Mouse (Mus musculus) fibroblast of lung, adult 2 months (primary cell): ENCODE measurements around the gene Chrne.
"Not testable (repeated sequence)": the region's sequence is repeated elsewhere in the genome, so short reads cannot be mapped to it uniquely, and the experiment has no call there.

Experiments
- DNase-seq: peaks from one replicate; pipeline ENCODE4 v3.0.0-alpha.2; 2011; ENCODE audit warnings: low read depth

The Chrne gene

DNA sequence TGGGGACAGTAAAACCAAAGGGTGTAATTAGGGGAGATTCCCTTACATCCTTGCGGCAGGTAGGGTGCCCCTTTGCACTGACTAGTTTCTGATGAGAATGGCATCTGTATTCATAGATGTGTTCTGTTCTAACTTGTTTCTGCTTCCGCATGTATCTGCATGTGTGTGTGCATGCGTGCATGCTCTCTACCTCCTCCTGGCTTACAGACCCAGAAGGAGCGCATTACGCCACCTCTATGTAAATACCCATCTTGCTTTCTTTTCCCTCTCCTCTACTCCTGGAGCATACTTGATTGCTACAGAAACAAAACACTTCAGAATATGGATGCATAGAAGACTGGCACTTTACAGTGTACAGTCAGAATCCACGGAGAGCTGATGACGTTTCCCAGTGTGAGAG, 35.2 kb downstream of the Chrne start:
- DNase-seq: no peak

DNA sequence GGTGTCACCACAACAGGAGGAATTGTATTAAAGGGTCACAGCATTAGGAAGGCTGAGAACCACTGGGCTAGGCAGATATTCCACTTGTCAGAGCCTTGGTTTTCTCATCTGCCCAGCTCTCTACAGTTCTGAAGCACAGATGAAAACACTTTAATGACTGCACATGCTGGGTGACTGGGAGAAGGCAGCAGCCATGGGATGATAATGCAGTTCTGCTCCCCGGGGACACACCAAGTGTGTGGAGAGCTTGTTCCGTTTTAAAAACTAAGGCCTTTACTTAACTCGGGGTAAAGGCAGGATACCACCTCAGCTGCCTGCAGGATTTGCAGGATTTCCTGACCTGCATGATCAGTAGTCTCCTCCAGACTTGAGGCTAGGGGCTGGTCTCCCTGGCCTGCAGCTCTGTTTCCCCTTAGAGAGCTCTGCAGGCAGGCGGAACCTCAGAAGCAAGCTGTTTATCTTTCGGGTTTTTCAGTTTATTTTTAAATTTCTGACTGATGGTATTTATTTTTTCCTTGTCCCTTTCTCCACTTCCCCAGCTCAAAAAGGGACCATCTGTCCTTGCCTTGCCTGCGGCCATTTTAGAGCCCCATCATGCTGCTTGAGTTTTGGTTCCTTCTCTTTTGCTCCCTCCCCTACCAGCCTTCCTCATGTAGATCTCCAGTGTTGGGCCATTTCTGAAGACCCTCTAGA, 35.8 kb downstream of the Chrne start:
- DNase-seq: no peak

DNA sequence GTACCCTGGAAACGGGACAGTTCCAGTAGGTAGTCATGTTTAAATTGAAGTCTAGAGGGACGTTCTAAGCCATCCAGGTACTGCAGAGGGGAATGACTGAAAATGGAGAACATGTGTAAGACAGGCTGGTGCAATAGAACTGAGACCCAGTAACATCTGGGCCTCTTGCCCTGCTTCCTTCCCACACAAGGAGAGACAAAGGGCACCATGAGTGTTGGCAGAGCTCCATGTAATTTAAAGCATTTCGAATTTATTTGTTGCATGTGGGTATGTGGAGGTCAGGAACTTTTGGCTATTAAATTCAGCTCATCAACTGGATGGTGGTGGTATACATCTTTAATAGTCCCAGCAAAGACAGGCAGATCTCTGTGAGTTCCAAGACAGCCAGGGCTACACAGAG, 36.8 kb downstream of the Chrne start:
- no peak for DNase-seq

DNA sequence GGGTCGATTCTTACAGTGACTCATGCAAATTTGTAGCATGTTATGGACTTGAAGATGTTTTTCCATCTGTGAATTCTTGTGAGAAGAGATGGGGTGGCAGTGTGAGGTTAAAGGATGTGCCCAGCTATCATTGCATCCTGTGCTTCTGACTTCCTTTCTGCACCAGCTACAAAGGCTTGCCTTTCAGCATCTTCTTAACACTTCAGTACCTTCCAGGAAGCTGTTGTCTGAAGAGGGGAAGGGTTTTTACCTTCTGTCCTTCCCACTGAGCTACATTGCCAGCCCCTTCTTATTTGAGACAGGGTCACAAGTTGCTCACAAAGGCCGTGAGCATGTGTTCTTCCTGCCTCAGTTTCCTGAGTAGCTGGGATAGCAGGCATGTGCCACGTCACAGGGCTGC, 38.1 kb downstream of the Chrne start:
- no peak for DNase-seq

DNA sequence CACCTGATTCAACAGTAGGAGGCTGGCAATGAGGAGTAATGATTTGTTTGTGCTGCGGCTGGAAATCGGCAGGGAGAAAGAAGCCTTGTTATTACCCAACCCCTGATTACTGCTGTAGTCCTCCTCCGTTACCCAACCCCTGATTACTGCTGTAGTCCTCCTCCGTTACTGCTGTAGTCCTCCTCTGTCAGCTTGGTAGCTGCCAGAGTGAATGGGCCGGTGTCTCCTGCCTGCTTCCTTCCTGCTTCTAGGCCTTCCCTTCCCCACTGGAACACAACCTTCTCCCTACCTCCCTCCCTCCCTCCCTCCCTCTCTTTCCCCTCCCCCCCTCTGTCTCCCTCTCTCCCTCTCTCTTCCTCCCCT, 38.7 kb downstream of the Chrne start:
- DNase-seq: no peak

DNA sequence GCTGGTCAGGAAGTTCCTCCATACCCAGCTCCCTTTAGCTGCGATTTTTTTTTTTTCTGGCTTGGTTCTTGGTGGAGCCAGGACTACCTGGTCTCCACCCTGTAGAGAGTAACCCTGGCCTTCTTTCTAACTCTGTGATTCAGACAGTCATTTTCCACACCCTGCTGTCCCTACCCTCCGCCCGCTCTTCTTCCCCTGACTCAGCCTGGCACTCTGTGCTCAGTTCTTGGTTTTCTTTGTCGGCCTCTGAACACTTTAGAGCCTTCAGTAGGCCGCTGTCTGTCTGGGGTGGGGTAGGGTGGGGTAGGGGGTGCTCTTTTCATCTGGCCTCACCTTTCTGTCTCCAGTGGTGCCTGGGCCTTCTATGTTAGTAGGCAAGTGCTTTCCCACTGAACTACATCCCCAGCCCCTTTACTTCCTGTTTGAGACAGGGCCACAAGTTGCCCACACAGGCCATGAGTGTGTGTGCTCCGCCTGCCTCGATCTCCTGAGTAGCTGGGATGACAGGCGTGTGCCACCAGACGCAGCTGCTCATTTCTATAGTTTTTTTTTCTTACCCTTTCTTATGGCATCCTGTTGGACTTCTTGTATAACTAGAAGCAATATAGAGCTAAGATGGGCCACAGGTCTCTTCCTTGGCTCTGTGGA, 39.2 kb downstream of the Chrne start:
- DNase-seq: no peak

DNA sequence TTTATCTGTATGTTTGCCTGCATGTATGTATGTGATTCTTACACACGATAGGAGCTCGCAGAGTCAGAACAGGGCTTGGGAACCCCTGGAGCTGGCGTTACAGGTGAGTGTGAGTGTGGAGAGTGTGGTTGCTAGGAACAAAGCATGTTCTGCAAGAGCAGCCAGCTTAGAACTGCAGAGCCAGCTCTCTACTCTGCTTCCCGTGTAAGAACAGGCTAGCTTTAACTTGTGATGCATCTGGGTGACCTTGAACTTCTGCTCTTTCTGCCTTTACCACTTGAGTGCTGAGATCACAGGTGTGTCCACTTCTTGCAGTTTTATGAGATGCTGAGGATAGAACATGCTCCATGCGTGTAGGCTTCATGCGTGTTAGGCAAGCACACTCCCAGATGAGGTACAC, 40.1 kb downstream of the Chrne start:
- no peak for DNase-seq

DNA sequence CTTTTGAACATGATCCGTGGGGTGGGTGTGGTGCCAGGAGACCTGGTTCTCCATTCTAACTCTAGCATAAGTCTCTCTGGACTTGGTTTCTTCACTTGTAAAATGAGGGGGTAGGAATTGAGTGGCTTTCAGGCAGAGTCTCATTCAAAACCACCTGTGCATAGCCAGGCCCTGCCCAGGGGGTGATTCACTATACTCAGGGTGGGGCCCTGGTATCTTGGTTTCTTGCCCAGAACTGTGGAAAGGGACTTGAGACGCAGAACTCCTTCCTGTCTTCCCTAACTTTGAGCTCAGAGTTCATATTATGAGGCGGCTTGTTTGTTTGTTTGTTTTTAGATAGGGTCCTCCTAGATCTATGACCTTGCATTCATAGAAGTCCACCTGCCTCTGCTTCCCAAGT, 41.8 kb downstream of the Chrne start:
- DNase-seq: no peak

DNA sequence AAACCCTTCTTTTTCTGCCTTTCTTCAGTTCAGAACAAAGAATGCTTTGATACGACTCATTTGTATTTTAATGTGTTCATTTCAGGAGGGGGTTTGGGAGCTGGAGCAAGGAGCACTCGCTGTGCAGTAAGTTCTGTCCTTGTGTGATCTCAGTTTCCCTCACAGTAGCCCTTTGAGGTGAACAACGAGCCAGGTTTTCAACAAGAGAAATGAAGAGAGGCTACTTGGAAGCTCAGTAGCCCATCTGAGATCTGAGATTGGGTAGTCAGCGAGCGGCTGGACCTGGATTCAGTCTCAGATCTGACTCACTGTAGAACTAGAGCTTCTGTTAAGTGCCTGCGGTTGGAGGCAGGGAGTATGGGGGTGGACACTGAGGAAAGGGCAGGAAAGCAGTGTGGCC, 45.1 kb downstream of the Chrne start:
- peak; percentile 71 for DNase-seq

DNA sequence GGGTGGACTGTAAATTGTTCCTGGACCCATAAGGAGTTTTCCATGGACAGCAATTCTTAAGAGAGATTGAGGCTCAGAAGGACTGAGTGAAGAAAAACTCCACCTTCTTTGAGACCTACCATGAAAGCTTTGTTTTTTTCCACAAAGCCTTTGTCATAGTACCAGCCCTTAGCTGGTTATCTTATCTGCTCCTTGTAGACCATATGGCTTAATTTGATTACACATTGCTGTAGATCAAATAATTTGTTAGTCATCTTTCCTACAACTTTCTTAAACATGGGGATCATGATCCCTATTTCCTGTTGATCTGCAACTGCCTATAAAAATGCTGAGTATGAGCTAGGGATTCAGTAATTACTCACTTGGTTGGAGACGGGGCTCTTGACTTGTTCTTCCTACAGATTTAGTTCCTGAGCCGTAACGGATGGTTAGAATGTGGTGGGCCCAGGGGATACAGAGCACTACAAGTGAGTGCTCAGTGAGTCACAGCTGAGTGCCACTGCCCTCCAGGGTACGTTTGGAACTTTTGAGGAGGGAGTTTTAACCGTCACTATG, 46.6 kb downstream of the Chrne start:
- DNase-seq: no peak

DNA sequence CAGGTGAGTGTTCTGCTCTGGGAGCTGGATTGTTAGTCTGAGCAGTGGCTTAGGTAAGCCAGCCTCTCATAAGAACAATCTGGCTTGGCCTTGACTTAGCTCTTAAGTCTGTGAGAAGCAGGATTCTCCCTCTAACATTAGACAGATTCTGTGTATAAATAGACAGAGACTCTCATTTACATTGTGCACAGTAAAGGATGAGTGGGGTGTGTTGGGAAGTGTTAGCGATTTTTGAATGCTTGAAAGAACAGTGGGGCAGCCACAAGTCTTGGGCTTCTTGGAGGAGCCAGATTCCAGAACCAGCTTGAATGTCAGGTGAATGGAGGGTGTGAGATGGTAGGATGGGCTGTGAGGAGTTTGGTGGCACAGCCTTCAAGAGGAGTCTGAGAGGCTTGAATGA, 47.4 kb downstream of the Chrne start:
- no peak for DNase-seq

DNA sequence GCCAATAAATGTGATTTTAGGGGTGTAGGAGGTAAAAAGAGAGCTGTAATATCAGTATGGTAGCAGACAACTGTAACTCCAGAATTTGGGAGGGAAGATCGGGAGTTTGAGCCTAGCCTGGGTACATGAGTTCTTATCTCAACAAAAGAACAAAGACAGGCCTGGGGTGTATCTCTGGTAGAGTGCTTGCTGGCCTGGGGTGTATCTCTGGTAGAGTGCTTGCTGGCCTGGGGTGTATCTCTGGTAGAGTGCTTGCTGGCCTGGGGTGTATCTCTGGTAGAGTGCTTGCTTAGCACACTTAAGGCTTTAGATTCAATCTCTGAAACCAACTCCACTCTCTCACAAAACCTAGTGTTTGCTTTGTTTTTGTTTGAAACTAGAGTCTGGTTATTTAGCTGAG, 48.4 kb downstream of the Chrne start:
- not testable (repeated sequence) for DNase-seq

DNA sequence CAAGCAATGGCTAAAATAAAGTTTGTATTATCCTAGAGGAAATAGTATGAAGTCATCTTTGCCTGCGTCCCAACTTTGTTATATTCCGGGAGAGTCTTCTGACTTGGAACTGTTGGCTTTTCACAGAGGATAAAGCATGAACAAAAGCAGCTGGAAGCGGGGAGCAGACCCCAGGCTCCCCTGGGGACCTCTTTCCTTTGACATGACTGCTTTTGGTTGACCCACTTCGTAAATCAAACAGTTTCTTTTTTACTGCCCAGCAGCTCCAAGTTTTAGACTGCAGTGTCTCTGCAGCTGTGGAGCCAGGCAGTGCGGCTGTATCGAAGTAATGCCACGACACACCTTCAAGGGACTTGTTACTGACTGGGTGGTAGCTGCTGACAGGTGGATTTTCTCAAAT, 52.4 kb downstream of the Chrne start:
- no peak for DNase-seq
